Mouse (Mus musculus) midbrain, embryonic 13.5 days (tissue): ENCODE results near the gene Fbxl15. TPM values are rescaled to one million over a fixed set of nuclear protein-coding genes. Genes with fewer than 3 reads are reported as not detected.

Experiments
- ATAC-seq: fragments of 200-750 bp; cut with Nextera tagmentation; 2 replicates; pipeline ENCODE4 v1.8.0; 2017; ENCODE audit warnings: mild to moderate bottlenecking, moderate TSS enrichment, moderate library complexity
- H3K27ac ChIP-seq: fragments of 300-500 bp; sonication (generic); 2 replicates; pipeline ENCODE4 v1.5.1; 2015; ENCODE audit warnings: inconsistent platforms, mild to moderate bottlenecking, moderate library complexity
- H3K27me3 ChIP-seq: fragments of 300-500 bp; sonication (generic); 2 replicates; pipeline ENCODE4 v1.6.1; 2015; ENCODE audit warnings: mild to moderate bottlenecking, inconsistent platforms
- H3K36me3 ChIP-seq: fragments of 300-500 bp; sonication (generic); 2 replicates; pipeline ENCODE4 v1.6.1; 2015; ENCODE audit warnings: mild to moderate bottlenecking, inconsistent platforms
- H3K4me1 ChIP-seq: fragments of 300-500 bp; sonication (generic); replicated peaks from 2 replicates; pipeline ENCODE4 v1.6.1; 2015; ENCODE audit warnings: inconsistent platforms
- H3K4me2 ChIP-seq: fragments of 300-500 bp; sonication (generic); replicated peaks from 2 replicates; pipeline ENCODE4 v1.6.1; 2015; ENCODE audit warnings: moderate library complexity, mild to moderate bottlenecking, inconsistent platforms
- H3K4me3 ChIP-seq: fragments of 300-500 bp; sonication (generic); replicated peaks from 2 replicates; pipeline ENCODE4 v1.5.1; 2015; ENCODE audit warnings: mild to moderate bottlenecking, inconsistent platforms
- H3K9ac ChIP-seq: fragments of 300-500 bp; sonication (generic); replicated peaks from 2 replicates; pipeline ENCODE4 v1.6.1; 2015; ENCODE audit warnings: mild to moderate bottlenecking, inconsistent platforms
- H3K9me3 ChIP-seq: fragments of 300-500 bp; sonication (generic); 2 replicates; pipeline ENCODE4 v1.6.1; 2016; ENCODE audit warnings: mild to moderate bottlenecking, inconsistent platforms
- WGBS: fragments of 180-500 bp; shearing (Covaris S2); methylation state at CpG from one replicate; pipeline ENCODE4 v1.1.7; 2015; 5-methylcytosine and 5-hydroxymethylcytosine counted together
- polyA plus RNA-seq: library from polyadenylated mRNA; unstranded; fragments of >200 nt; fragmentation: Nextera tagmentation; extraction: Ambion mirVana; gene quantifications from 2 replicates; pipeline ENCODE4 v1.2.1, GENCODE M21; 2015

The Fbxl15 gene
- polyA plus RNA-seq, 1 experiment from 2014 or later = 44.2 TPM

GRCm38 (mm10) chr19:46303251-46304215, 24.5 kb upstream of the Fbxl15 start:
- H3K36me3 ChIP-seq = no peaks in the 10 kb centered on the region
- ATAC-seq = no peak
- H3K27me3 ChIP-seq = peaks cover 45% of the 10 kb centered on the region
- H3K4me3 ChIP-seq = peak overlapping the region; percentile 43
- H3K4me1 ChIP-seq = peaks cover 22% of the 10 kb centered on the region
- H3K27ac ChIP-seq = no peak overlapping the region
- no peaks in the 10 kb centered on the region for H3K9me3 ChIP-seq
- WGBS = 58% methylated on average over 18 of the region's 18 CpGs
- H3K4me2 ChIP-seq = peak overlapping the region; percentile 88
- no peak overlapping the region for H3K9ac ChIP-seq

GRCm38 (mm10) chr19:46304216-46304841, 23.7 kb upstream of the Fbxl15 start, which contains the start of gene Nfkb2:
Nfkb2 (plus strand) TSS chr19:46304320.
- Histone ChIP-seq H3K4me2 (peak within 1 kb of the TSS; percentile 88), H3K9me3 (no peaks in the 10 kb centered on the region), H3K4me3 (peak within 1 kb of the TSS; percentile 43), H3K36me3 (no peaks in the 10 kb centered on the region), H3K27ac (peak within 1 kb of the TSS; percentile 47; the same call in 1 of the 2 replicates), H3K4me1 (peaks cover 29% of the 10 kb centered on the region), H3K9ac (peak within 1 kb of the TSS; percentile 57), H3K27me3 (peaks cover 49% of the 10 kb centered on the region)
- peak; percentile 74 for ATAC-seq
- WGBS = under 1% methylated on average over 39 of the region's 39 CpGs

- peak overlapping the region; percentile 57 for H3K9ac ChIP-seq
- no peaks in the 10 kb centered on the region for H3K9me3 ChIP-seq
- no peak overlapping the region for H3K27ac ChIP-seq
- H3K27me3 ChIP-seq = peaks cover 52% of the 10 kb centered on the region
- no peaks in the 10 kb centered on the region for H3K36me3 ChIP-seq
- H3K4me1 ChIP-seq = peaks cover 31% of the 10 kb centered on the region
- peak overlapping the region; percentile 88 for H3K4me2 ChIP-seq
- peak overlapping the region; percentile 43 for H3K4me3 ChIP-seq
- peak; percentile 42 for ATAC-seq
- WGBS = under 1% methylated on average over 34 of the region's 34 CpGs
Observed at GRCm38 (mm10) chr19:46304908-46305333, 23.1 kb upstream of the Fbxl15 start.

GRCm38 (mm10) chr19:46305432-46306267, 22.3 kb upstream of the Fbxl15 start:
- peak overlapping the region; percentile 88 for H3K4me2 ChIP-seq
- peaks cover 31% of the 10 kb centered on the region for H3K4me1 ChIP-seq
- peaks cover 52% of the 10 kb centered on the region for H3K27me3 ChIP-seq
- WGBS = under 1% methylated on average over 43 of the region's 43 CpGs
- peak; percentile 25 for ATAC-seq
- H3K27ac ChIP-seq = no peak overlapping the region
- H3K36me3 ChIP-seq = 0 out of 2 replicates have a peak, but pooled peaks cover 3% of the 10 kb centered on the region
- H3K4me3 ChIP-seq = peak overlapping the region; percentile 43
- H3K9me3 ChIP-seq = no peaks in the 10 kb centered on the region
- peak overlapping the region; percentile 57 for H3K9ac ChIP-seq

GRCm38 (mm10) chr19:46306268-46306610, 21.7 kb upstream of the Fbxl15 start:
- Histone ChIP-seq H3K27me3 (peaks cover 50% of the 10 kb centered on the region), H3K4me2 (peak overlapping the region; percentile 88), H3K9me3 (no peaks in the 10 kb centered on the region), H3K4me1 (peaks cover 31% of the 10 kb centered on the region), H3K9ac (peak overlapping the region; percentile 57; the same call in 1 of the 2 replicates), H3K4me3 (peak overlapping the region; percentile 43), H3K27ac (no peak overlapping the region), H3K36me3 (peaks cover 9% of the 10 kb centered on the region; the same call in 1 of the 2 replicates)
- 50% methylated on average over 5 of the region's 5 CpGs for WGBS
- ATAC-seq = no peak

GRCm38 (mm10) chr19:46306751-46307289, 21.2 kb upstream of the Fbxl15 start:
- no peak for ATAC-seq
- Histone ChIP-seq H3K4me3 (no peak overlapping the region), H3K9ac (no peak overlapping the region), H3K27ac (no peak overlapping the region), H3K4me2 (no peak overlapping the region), H3K36me3 (peaks cover 15% of the 10 kb centered on the region), H3K9me3 (no peaks in the 10 kb centered on the region), H3K27me3 (peaks cover 50% of the 10 kb centered on the region), H3K4me1 (peaks cover 31% of the 10 kb centered on the region)
- WGBS = 91% methylated on average over 9 of the region's 9 CpGs

GRCm38 (mm10) chr19:46307781-46308180, 20.2 kb upstream of the Fbxl15 start:
- H3K27ac ChIP-seq = no peak overlapping the region
- no peak overlapping the region for H3K4me2 ChIP-seq
- no peak for ATAC-seq
- WGBS = 79% methylated on average over 16 of the region's 16 CpGs
- H3K27me3 ChIP-seq = peaks cover 54% of the 10 kb centered on the region
- no peak overlapping the region for H3K9ac ChIP-seq
- H3K36me3 ChIP-seq = peaks cover 23% of the 10 kb centered on the region
- peaks cover 31% of the 10 kb centered on the region for H3K4me1 ChIP-seq
- H3K9me3 ChIP-seq = no peaks in the 10 kb centered on the region
- H3K4me3 ChIP-seq = no peak overlapping the region

- Histone ChIP-seq H3K9ac (no peak overlapping the region), H3K4me2 (peak overlapping the region; percentile 80), H3K4me3 (peak overlapping the region; percentile 43; the same call in 1 of the 2 replicates), H3K27ac (no peak overlapping the region), H3K4me1 (peaks cover 31% of the 10 kb centered on the region), H3K9me3 (no peaks in the 10 kb centered on the region), H3K27me3 (peaks cover 59% of the 10 kb centered on the region), H3K36me3 (peaks cover 29% of the 10 kb centered on the region)
- no peak for ATAC-seq
- WGBS = 60% methylated on average over 16 of the region's 16 CpGs
Observed at GRCm38 (mm10) chr19:46308303-46308702, 19.7 kb upstream of the Fbxl15 start.

- peak overlapping the region; percentile 71 for H3K9ac ChIP-seq
- WGBS = 1% methylated on average over 43 of the region's 47 CpGs
- peak overlapping the region; percentile 80 for H3K4me2 ChIP-seq
- H3K27ac ChIP-seq = no peak overlapping the region
- peaks cover 65% of the 10 kb centered on the region for H3K27me3 ChIP-seq
- H3K4me3 ChIP-seq = peak overlapping the region; percentile 43
- peaks cover 31% of the 10 kb centered on the region for H3K4me1 ChIP-seq
- peak; percentile 63 for ATAC-seq
- H3K9me3 ChIP-seq = no peaks in the 10 kb centered on the region
- peaks cover 34% of the 10 kb centered on the region for H3K36me3 ChIP-seq
Observed at GRCm38 (mm10) chr19:46308706-46309435, 19.1 kb upstream of the Fbxl15 start.

GRCm38 (mm10) chr19:46309651-46310305, 18.2 kb upstream of the Fbxl15 start:
- ATAC-seq = no peak
- Histone ChIP-seq H3K9ac (no peak overlapping the region), H3K27me3 (peaks cover 69% of the 10 kb centered on the region)

More at GRCm38 (mm10) chr19:46309651-46310305, 18.2 kb upstream of the Fbxl15 start:
- Histone ChIP-seq H3K36me3 (peaks cover 41% of the 10 kb centered on the region), H3K9me3 (no peaks in the 10 kb centered on the region), H3K27ac (no peak overlapping the region), H3K4me1 (peaks cover 25% of the 10 kb centered on the region), H3K4me3 (no peak overlapping the region), H3K4me2 (peak overlapping the region; percentile 80; the same call in 1 of the 2 replicates)
- 81% methylated on average over 21 of the region's 21 CpGs for WGBS
